Mouse (Mus musculus) layer of hippocampus, postnatal 25 days (tissue): ENCODE measurements around the gene Edc3. TPM values are rescaled to one million over a fixed set of nuclear protein-coding genes. Genes with fewer than 3 reads are reported as not detected.
"Not testable (repeated sequence)": the region's sequence is repeated elsewhere in the genome, so short reads cannot be mapped to it uniquely, and the experiment has no call there.

Experiments
- DNase-seq, 2 experiments: peaks; one replicate each; pipeline ENCODE4 v3.0.0; 2022; ENCODE audit warnings: mixed read lengths in 2 of 2, low spot score in 1 of 2; ENCODE audit errors: extremely low spot score in 1 of 2
- total RNA-seq, 2 experiments: library from RNA; stranded (reverse); gene quantifications; 2 replicates each; pipeline ENCODE4 v1.2.3; 2021

Edc3 gene
- total RNA-seq, 2 experiments from 2014 or later = 14.0 to 15.2 TPM

DNA sequence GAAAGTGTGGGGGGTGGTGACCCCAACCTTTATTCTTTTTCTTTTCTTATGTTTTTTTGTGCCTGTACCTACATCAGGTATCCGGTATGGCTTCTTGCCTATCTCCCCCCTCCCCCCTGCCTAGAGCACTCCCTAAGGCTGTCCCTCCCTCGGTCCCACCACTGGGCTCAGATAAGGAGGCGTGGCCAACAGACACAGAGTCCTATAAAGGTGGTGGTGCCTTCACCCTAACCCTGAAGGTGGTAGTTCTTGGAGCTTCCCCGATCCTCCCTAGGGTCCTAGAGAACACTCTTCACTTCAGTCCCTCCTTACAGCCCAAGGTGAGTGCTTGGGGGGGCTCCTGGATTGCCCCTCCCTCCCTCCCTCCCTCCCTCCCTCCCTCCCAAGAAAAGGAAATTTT lies 11.0 kb upstream of the Edc3 start:
- DNase-seq = no peak

DNA sequence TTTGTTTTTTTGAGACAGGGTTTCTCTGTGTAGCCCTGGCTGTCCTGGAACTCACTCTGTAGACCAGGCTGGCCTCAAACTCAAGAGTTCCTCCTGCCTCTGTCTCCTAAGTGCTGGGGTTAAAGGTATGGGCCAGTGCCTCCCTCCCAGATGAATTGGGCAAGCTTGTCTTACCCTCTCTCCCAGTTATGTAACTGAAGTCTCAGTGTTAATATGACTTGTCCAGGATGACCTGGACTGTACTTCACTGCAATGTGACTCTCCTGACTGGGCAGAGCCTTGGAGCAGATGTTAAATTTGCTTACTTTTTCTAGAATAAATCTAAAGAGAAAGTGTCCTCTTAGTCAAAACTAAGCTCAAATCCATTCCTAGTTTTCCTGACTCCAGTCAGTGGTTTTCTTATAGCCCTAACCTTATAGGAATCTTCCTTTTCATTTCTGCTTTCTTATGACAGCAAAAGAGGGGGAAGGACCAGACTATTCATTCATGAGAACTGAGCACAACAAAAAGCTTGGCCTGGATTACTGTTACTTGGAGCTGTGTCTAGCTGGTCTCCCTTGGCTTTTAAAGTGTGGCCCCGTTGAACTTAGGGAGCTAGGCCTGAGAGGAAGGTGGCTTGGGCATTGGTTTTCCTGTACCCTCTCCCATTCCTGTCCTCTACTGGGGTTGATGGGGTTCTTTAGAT lies 9.7 kb upstream of the Edc3 start:
- no peak for DNase-seq

DNA sequence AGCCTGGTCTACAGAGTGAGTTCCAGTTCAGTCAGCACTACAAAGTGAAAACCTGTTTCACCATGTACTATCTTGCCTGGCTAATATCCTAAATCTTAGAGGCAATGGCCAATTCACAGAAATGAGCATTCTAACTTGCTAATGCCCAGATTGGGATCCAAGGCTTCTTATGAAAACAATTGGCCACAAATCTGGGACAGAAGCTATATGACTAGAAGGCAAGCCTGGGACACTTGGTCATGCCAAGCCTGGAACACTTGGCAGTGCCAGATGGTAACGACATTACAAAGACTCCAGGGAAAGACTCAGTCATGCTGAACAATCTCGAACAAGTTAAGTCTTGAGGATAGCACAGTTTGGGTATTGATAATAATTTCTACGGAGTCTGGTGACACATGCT lies 1.8 kb upstream of the Edc3 start:
- DNase-seq = no peak

DNA sequence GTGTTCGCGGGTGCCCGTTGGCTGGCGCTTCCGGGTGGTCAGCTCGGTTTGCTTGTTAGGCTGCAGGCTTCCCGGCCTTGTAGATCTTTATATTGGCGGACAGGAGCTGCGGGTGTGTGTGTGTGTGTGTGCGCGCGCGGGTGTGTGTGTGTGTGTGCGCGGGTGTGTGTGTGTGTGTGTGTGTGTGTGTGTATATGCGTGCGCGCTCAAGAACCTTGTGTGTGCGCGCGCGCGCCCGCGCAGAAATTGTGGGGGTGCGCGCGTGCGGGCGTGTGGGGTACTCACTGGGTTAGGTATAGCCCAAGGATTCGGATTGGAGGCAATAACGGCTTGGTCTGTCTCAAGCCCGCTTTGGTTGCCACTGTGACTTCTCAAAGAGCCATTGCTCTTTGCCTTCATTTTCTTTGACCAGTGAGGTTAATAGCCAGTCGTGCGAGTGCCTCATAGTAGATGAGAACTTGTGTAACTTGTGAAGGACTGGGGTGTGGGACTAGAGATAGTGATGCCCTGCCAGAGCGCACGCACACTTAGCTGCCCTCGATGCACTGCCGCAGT lies 457 bp downstream of the Edc3 start:
- DNase-seq = peak; percentile 34 to 46

DNA sequence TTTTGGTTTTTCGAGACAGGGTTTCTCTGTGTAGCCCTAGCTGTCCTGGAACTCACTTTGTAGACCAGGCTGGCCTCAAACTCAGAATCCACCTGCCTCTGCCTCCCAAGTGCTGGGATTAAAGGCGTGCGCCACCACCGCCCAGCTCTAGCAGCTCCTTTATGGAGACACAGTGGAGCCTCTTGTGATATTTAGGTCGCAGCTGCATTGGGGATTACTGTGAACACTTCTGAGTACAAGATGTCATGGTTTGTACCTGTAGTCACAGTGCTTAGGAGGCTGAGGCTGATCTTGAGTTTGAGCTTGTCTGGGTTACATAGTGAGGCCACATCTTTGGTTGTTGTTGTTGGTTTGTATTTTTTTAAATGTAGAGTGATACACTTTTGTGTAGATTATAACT lies 1.9 kb downstream of the Edc3 start:
- DNase-seq = not testable (repeated sequence)

DNA sequence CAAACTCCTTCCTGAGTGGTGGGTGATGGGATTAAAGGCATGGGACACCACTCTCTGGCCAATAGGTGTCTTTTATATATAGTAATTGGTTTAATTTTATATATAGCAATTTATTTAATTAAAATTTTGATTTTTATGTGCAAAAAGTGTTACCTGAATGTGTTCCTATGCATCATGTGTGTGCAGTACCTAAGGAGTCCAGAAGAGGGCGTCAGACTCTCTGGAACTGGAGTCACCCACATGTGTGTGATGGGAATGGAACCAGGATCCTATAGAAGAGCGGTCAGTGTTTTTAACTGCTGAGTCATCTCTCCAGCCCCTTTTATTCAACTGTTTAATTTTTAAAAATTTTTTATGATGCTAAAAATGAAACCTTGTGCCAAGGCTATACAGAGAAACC lies 3.9 kb downstream of the Edc3 start:
- DNase-seq = no peak

DNA sequence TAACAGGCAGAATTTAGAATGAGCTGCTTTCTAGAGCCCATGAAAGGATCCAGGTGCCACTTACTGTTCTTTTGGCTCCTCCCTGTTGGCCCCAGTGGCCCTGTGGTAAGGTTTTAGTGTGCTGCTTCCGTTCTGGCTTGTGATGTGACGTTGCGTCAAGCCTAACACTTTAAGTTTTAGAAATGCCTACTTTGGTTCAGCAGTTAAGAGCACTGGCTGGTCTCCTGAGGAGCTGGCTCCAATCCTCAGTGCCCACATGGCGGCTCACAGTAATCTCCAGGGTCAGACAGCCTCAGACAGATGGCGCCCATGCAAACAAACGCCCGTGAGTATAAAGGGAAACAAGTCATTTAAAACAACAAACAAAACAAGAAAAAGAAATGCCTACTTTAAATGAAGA lies 10.1 kb downstream of the Edc3 start:
- DNase-seq = no peak

DNA sequence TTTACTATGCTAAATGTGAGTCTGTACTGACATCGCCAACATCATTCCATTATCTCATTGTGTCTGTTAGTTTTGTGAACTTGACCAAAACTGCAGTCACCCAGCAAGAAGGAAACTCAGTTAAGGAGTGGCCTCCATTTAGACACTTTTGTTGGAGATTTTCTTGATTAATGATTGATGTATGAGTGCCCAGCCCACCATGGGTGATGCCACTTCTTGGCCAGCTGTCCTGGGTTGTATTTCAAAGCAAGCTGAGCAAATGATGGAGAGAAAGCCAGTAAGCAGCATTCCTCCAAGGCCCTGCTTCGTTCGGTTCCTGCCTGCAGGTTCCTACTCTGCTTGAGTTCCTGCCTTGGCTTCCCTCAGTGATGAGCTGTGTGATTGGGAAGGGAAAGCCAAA lies 12.4 kb downstream of the Edc3 start:
- no peak for DNase-seq

DNA sequence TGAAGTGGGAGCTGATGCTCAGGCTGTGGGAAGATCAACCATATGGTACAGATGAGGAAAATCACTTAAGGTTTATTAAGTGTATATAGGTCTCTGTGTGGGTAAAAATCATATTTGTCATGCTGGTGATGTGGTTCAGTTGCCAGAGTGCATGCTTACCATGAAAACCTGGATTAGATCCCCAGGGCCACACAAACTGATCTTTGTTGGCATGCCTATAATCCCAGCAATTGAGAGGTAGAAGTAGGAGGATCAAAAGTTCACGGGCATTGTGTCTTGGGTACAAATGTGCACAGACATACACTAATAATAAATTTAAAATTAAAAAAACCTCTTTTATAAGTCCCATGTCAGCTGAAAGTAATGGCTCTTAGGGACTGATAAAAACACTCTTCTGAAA lies 14.0 kb downstream of the Edc3 start:
- DNase-seq = no peak

DNA sequence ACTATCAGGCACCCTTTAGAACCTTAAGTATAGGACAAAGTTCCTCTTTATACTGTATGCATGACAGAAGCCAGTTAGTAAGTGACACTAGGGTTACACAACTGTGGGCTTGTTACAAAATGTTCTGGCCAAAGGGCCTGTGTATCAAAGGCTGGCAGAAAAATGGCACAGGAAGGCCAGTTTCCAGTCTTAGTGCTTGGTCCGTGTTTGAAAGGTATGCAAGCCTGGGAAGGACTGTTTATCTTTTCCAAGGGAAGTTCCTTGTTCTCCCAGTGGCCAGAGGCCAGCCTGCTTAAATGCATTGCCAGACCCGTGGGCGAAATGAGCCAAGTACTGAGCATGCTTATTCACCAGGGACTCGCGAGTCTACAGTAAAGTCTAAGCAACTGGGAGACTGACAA lies 15.0 kb downstream of the Edc3 start:
- DNase-seq = peak in 1 of 2 experiments; percentile 32

DNA sequence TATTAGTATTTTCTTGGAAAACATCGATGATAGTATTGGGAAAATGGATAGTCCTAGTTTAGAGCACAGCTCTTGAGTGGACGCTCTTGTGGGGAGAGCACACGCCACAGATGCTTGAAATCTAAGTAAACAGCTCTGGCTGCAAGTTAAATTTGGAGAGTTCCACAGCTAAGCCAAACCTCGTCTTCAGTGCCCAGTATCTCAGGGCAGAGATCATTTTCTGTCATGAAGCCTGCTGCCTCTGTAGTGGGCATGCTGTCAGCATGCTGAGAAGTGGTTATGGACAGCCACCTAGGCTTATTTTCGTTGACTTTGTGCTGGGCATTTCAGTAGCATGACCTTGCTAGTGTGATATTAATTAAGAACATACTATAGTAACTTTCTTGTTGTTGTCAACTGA lies 15.5 kb downstream of the Edc3 start:
- no peak for DNase-seq

DNA sequence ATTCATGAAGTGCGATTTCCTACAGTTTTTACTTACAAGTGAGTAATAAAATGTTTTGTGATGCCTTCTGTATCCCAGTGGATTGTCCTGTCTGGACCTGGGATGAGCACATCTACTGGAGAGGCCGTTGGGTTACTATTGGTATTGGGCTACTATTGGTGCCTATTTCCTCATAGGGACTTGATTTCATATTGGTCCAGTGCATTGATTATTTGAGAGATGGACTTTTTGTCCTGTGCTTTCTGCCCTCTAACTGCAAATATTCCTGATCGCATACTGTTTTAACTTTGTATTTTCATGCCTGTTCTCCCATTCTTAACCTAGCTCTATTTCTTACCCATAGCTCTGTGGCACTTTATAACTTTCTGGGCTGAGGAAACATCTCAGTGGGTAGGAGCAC lies 16.4 kb downstream of the Edc3 start:
- DNase-seq = no peak

DNA sequence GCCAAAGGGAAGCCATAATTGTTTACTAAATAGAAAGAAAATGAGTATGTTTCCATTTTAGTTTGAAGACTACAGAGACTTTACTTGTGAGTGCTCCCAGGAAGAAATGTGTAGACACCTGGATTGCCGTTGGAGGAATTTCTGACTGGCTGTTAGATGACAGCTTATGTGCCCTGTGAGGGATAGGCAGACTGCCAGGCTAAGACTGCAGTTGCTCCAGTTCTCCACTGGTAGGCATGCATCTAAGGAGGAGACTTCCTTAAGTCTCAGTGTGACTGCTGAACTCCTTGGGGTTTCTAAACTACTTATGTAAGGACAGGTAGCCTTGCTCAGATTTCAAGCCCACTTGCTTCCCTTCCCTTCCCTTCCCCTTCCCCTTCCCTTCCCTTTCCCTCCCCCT lies 20.0 kb downstream of the Edc3 start:
- DNase-seq = no peak

DNA sequence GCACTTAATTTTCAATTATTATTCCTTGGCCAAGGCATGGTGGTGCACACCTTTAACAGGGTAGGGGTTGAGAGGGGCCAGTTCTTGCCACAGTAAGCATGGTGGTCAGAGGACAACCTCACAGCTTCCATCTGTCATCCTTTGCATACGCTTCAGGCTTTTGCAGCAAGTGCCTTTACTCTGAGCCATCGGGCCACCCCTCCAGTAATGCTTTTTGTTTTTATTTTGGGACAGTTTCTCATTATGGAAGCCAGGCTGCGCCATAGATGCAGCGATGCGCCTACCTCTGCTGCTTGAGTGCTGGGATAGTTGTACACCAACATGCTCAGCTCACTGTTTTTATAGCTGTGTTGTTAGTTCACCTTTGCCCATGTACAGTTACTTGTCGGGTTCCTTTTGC lies 25.3 kb downstream of the Edc3 start:
- no peak for DNase-seq

DNA sequence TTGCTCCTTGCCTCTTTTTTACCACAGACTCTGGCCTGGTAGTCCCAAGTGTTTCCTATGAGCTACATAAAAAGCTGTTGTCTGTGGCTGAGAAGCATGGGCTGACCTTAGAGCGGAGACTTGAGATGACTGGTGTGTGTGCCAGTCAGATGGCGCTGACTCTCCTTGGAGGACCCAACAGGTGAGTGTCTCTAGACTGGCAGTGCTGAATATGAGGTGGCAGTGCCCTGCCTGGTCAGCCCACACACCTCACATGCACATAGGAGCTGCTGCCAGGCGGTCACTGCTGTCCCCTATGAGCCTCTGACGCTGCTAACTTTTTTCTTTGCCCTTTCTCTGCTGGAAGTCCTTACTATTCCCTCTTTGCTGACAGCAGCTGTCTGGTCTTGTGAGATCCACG lies 31.5 kb downstream of the Edc3 start:
- no peak for DNase-seq

DNA sequence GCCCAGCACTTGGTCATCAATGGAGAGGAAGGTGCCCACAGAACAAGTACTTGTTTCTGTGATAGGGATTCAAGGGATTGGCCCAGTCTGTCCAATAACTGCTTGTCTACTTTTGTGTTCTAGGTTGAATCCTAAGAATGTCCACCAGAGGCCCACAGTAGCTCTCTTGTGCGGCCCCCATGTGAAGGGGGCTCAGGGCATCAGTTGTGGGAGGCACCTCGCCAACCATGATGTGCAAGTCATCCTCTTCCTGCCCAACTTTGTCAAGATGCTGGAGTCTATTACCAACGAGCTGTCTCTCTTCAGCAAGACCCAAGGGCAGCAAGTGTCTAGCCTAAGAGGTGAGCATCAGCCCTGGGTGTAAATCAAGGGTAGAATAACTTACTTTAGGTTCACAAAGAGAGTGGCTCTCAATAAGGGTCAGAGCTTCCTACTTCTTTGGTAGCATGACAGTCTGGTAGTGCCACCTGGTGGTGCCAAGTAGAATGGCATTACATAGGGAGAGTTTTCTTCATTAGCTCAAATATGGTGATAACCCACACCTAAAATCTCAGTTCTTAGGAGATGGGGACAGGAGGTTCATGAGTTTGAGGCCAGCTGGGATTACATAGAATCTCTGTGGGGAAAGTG lies 36.2 kb downstream of the Edc3 start:
- peak in 1 of 2 experiments; percentile 50 for DNase-seq

DNA sequence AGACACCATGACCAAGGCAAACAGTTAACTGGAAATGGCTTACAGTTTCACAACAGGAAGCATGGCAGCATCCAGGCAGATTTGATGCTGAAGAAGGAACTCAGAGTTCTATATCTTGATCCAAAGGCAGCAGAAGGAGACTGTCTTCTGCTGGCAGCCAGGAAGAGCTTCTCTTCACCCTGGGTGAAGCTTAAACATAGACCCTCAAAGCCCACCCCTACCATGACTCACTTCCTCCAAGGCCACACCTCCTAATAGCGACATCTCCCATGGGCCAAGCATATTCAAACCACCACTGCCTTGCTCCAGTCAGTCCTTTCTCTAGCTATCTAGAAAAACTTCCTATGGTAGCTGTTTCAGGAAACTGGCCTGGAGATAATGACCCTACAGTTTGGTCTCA lies 38.7 kb downstream of the Edc3 start:
- DNase-seq = no peak

DNA sequence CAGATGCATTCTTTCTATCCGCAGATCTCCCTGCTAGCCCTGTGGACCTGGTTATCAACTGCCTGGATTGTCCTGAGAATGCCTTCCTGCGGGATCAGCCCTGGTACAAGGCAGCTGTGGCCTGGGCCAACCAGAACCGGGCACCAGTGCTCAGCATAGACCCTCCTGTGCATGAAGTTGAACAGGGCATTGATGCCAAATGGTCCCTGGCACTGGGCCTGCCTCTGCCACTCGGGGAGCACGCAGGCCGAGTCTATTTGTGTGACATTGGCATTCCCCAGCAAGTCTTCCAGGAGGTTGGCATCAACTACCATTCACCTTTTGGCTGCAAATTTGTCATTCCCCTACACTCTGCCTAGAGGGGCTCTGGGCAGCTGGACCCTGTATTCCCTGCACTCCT lies 39.8 kb downstream of the Edc3 start:
- DNase-seq = peak in 1 of 2 experiments; percentile 38

DNA sequence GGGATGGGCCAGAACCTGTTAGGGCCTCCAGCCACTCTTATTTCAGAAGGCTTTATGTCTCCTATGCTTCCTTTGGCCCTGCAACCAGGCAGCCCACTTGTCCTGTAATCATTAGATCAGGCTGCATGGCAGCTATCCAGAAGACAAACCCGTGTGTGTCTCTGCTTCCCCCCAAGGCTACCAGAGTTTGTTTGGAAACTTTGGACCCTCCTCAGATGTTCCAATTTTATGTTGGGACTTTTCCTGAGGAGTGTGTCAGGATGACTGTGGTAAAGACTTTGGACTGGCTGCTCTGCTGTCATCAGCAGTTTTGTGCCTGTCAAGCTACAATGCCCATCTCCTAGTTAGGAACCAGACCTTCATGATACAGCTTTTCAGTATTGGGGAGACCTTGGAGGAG lies 40.5 kb downstream of the Edc3 start:
- DNase-seq = no peak

DNA sequence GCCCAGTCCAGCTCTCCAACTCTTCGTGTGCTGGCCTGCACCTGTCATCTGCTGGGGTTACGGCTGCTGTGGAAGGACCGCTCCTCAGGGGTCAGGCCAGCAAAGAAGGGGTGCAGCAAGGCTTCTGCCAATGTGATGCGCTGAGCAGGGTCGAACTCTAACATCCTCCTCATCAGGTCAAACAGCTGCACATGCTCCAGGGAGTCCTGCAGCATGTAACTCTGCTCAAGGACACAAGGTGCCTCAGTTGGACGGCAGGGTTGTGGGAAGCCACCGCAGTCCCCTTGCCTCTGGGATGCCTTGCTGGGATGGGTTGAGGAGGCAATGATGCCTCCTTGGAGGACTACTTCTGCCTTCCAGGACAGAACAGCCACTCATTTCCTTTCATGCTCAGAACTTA lies 42.6 kb downstream of the Edc3 start:
- DNase-seq = no peak

DNA sequence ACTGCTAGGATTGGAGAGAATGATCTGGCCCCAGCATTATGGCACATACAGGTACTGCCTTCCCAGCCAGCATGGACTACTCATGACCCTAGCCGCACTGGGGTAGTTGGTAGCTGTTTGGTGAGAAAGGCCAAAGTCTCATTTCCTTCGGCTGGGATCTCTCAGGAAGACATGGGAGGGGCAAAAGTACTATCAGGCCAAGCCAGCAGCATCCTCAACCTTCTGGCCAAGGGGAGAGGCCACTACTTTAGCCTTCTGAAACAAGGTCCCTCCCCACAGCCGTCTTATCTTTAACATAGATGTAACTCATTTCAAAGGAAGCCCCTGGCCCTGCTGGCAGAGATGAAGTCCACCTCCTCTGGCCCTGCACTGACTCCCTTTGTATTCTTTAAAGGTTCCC lies 49.2 kb downstream of the Edc3 start:
- DNase-seq = no peak

DNA sequence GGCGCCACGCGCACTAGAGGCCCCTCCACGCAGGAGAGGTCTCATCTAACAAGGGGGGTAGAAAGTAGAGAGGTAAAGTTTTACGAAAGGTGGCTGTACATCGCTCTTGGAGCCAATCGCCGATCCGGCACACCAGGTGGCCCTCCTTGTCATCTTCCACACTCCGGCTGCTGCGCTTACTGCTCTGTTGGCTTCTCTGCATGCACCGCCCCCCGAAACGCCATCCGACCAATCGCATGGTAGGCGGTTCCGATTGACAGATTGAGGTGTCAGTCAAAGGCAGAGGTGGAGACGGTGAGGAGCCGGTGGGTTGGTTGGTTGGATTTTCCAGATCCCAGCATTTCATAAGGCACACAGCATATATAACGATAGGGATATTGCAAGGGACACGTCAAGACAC lies 50.2 kb downstream of the Edc3 start:
- peak in 1 of 2 experiments; percentile 57 for DNase-seq
